Mouse (Mus musculus) 416B (cell line): ENCODE results near the gene Lrrc1.

ENCODE experiments used
- DNase-seq: peaks from one replicate; pipeline ENCODE4 v3.0.0; 2011; ENCODE audit warnings: low read depth

The Lrrc1 gene

GRCm38 (mm10) chr9:77502171-77502547, 42.5 kb downstream of the Lrrc1 start:
- DNase-seq, result no peak

GRCm38 (mm10) chr9:77499084-77499483, 45.6 kb downstream of the Lrrc1 start:
- no peak for DNase-seq

GRCm38 (mm10) chr9:77498406-77498805, 46.3 kb downstream of the Lrrc1 start:
- DNase-seq, result no peak

- DNase-seq, result no peak
Observed at GRCm38 (mm10) chr9:77497173-77497572, 47.5 kb downstream of the Lrrc1 start.

GRCm38 (mm10) chr9:77496540-77497062, 48.1 kb downstream of the Lrrc1 start:
- DNase-seq, result no peak

- DNase-seq, result no peak
Observed at GRCm38 (mm10) chr9:77494307-77494706, 50.4 kb downstream of the Lrrc1 start.

GRCm38 (mm10) chr9:77488611-77489010, 56.1 kb downstream of the Lrrc1 start:
- no peak for DNase-seq

GRCm38 (mm10) chr9:77487427-77487826, 57.2 kb downstream of the Lrrc1 start:
- no peak for DNase-seq

- no peak for DNase-seq
Observed at GRCm38 (mm10) chr9:77485915-77486314, 58.8 kb downstream of the Lrrc1 start.

- DNase-seq, result no peak
Observed at GRCm38 (mm10) chr9:77484751-77485150, 59.9 kb downstream of the Lrrc1 start.

GRCm38 (mm10) chr9:77483559-77483958, 61.1 kb downstream of the Lrrc1 start:
- DNase-seq, result no peak

GRCm38 (mm10) chr9:77482281-77482680, 62.4 kb downstream of the Lrrc1 start:
- DNase-seq, result peak; percentile 10

GRCm38 (mm10) chr9:77481380-77481779, 63.3 kb downstream of the Lrrc1 start:
- DNase-seq, result no peak

- DNase-seq, result peak; percentile 41
Observed at GRCm38 (mm10) chr9:77480574-77481319, 63.9 kb downstream of the Lrrc1 start.

- DNase-seq, result no peak
Observed at GRCm38 (mm10) chr9:77480001-77480400, 64.7 kb downstream of the Lrrc1 start.

- no peak for DNase-seq
Observed at GRCm38 (mm10) chr9:77478166-77478920, 66.3 kb downstream of the Lrrc1 start.

GRCm38 (mm10) chr9:77474535-77474934, 70.1 kb downstream of the Lrrc1 start:
- no peak for DNase-seq

GRCm38 (mm10) chr9:77472557-77472956, 72.1 kb downstream of the Lrrc1 start:
- DNase-seq, result no peak

- DNase-seq, result no peak
Observed at GRCm38 (mm10) chr9:77471646-77472220, 72.9 kb downstream of the Lrrc1 start.

GRCm38 (mm10) chr9:77469791-77470607, 74.7 kb downstream of the Lrrc1 start:
- peak; percentile 16 for DNase-seq

GRCm38 (mm10) chr9:77466926-77467325, 77.7 kb downstream of the Lrrc1 start:
- DNase-seq, result no peak

GRCm38 (mm10) chr9:77465401-77465800, 79.3 kb downstream of the Lrrc1 start:
- DNase-seq, result no peak
